Mouse (Mus musculus) heart, embryonic 11.5 days (tissue): Measurements from ENCODE around the gene Polr3e. TPM values are rescaled to one million over a fixed set of nuclear protein-coding genes. Genes with fewer than 3 reads are reported as not detected.
"Not testable (repeated sequence)": the region's sequence is repeated elsewhere in the genome, so short reads cannot be mapped to it uniquely, and the experiment has no call there.

ENCODE experiments used
- ATAC-seq: fragments of 200-750 bp; cut with Nextera tagmentation; replicated peaks from 2 replicates; pipeline ENCODE4 v1.8.0; 2017; ENCODE audit warnings: moderate library complexity; ENCODE audit not compliant: insufficient number of reproducible peaks, low FRiP score, low TSS enrichment
- H3K27ac ChIP-seq: fragments of 300-500 bp; sonication (generic); 2 replicates; pipeline ENCODE4 v1.5.1; 2014; ENCODE audit warnings: mild to moderate bottlenecking, low read depth, low read length
- H3K27me3 ChIP-seq: fragments of 300-500 bp; sonication (generic); 2 replicates; pipeline ENCODE4 v1.6.1; 2014; ENCODE audit warnings: mild to moderate bottlenecking, low read length, mixed read lengths; ENCODE audit not compliant: control insufficient read depth, insufficient read depth
- H3K36me3 ChIP-seq: fragments of 300-500 bp; sonication (generic); 2 replicates; pipeline ENCODE4 v1.6.1; 2014; ENCODE audit warnings: mild to moderate bottlenecking, low read length, moderate library complexity, mixed read lengths; ENCODE audit not compliant: control insufficient read depth, insufficient read depth
- H3K4me1 ChIP-seq: fragments of 300-500 bp; sonication (generic); 2 replicates; pipeline ENCODE4 v1.6.1; 2014; ENCODE audit warnings: low read length; ENCODE audit not compliant: control insufficient read depth, insufficient read depth
- H3K4me2 ChIP-seq: fragments of 300-500 bp; sonication (generic); 2 replicates; pipeline ENCODE4 v1.6.1; 2014; ENCODE audit warnings: mild to moderate bottlenecking, moderate library complexity
- H3K4me3 ChIP-seq: fragments of 300-500 bp; sonication (generic); 2 replicates; pipeline ENCODE4 v1.5.1; 2014; ENCODE audit warnings: low read depth, low read length
- H3K9ac ChIP-seq: fragments of 300-500 bp; sonication (generic); 2 replicates; pipeline ENCODE4 v1.6.1; 2014; ENCODE audit warnings: mild to moderate bottlenecking, low read depth, low read length, moderate library complexity
- H3K9me3 ChIP-seq: fragments of 300-500 bp; sonication (generic); replicated peaks from 2 replicates; pipeline ENCODE4 v1.6.1; 2016; ENCODE audit warnings: low read length; ENCODE audit not compliant: control insufficient read depth
- WGBS: fragments of 180-500 bp; shearing (Covaris S2); extraction: QIAGEN DNeasy Blood & Tissue Kit; methylation state at CpG from one replicate; pipeline ENCODE4 v1.1.7; 2014; ENCODE audit not compliant: insufficient replicate concordance; 5-methylcytosine and 5-hydroxymethylcytosine counted together
- polyA plus RNA-seq: library from polyadenylated mRNA; unstranded; fragments of >200 nt; fragmentation: Nextera tagmentation; extraction: Ambion mirVana; gene quantifications from 2 replicates; pipeline ENCODE4 v1.2.1, GENCODE M21; 2014

The Polr3e gene
- polyA plus RNA-seq, 1 experiment from 2014 or later, result 15.6 TPM

- 76% methylated on average over 9 of the region's 9 CpGs for WGBS
- Histone ChIP-seq H3K27ac (no peak overlapping the region), H3K9me3 (no peaks in the 10 kb centered on the region), H3K9ac (no peak overlapping the region), H3K4me3 (no peak overlapping the region), H3K4me1 (no peaks in the 10 kb centered on the region), H3K27me3 (no peaks in the 10 kb centered on the region), H3K36me3 (0 out of 2 replicates have a peak, but pooled peaks cover 2% of the 10 kb centered on the region), H3K4me2 (no peak overlapping the region)
- no peak for ATAC-seq
These were observed 19.7 kb upstream of the Polr3e start for GRCm38 (mm10) chr7:120897711-120898335.

- no peaks in the 10 kb centered on the region for H3K4me1 ChIP-seq
- H3K27me3 ChIP-seq, result no peaks in the 10 kb centered on the region
- H3K9ac ChIP-seq, result no peak overlapping the region
- WGBS, result 51% methylated on average over 4 of the region's 4 CpGs
- no peak overlapping the region for H3K4me2 ChIP-seq
- no peaks in the 10 kb centered on the region for H3K9me3 ChIP-seq
- H3K27ac ChIP-seq, result no peak overlapping the region
- no peak for ATAC-seq
- H3K36me3 ChIP-seq, result peaks cover 5% of the 10 kb centered on the region; the same call in 1 of the 2 replicates
- no peak overlapping the region for H3K4me3 ChIP-seq
These were observed 17.4 kb upstream of the Polr3e start for GRCm38 (mm10) chr7:120900191-120900590.

GRCm38 (mm10) chr7:120901701-120902100 lies 15.8 kb upstream of the Polr3e start:
- WGBS, result 59% methylated on average over 8 of the region's 8 CpGs
- ATAC-seq, result no peak

GRCm38 (mm10) chr7:120902931-120903330 lies 14.6 kb upstream of the Polr3e start:
- Histone ChIP-seq H3K36me3 (peaks cover 5% of the 10 kb centered on the region; the same call in 1 of the 2 replicates), H3K9me3 (no peaks in the 10 kb centered on the region), H3K4me1 (no peaks in the 10 kb centered on the region), H3K27ac (no peak overlapping the region), H3K4me2 (no peak overlapping the region), H3K4me3 (no peak overlapping the region), H3K9ac (no peak overlapping the region), H3K27me3 (no peaks in the 10 kb centered on the region)
- 52% methylated on average over 3 of the region's 3 CpGs for WGBS
- ATAC-seq, result no peak

More at GRCm38 (mm10) chr7:120901701-120902100, 15.8 kb upstream of the Polr3e start:
- no peaks in the 10 kb centered on the region for H3K27me3 ChIP-seq
- H3K36me3 ChIP-seq, result peaks cover 5% of the 10 kb centered on the region; the same call in 1 of the 2 replicates
- H3K27ac ChIP-seq, result no peak overlapping the region
- no peak overlapping the region for H3K4me2 ChIP-seq
- no peaks in the 10 kb centered on the region for H3K9me3 ChIP-seq
- no peak overlapping the region for H3K4me3 ChIP-seq
- no peak overlapping the region for H3K9ac ChIP-seq
- no peaks in the 10 kb centered on the region for H3K4me1 ChIP-seq

GRCm38 (mm10) chr7:120910172-120910571 lies 7.4 kb upstream of the Polr3e start:
- H3K27me3 ChIP-seq, H3K36me3 ChIP-seq, H3K4me1 ChIP-seq, H3K4me3 ChIP-seq, H3K9ac ChIP-seq, H3K4me2 ChIP-seq, ATAC-seq, H3K27ac ChIP-seq, H3K9me3 ChIP-seq: not testable (repeated sequence)
- WGBS, result 69% methylated on average over 3 of the region's 3 CpGs

GRCm38 (mm10) chr7:120911268-120911667 lies 6.3 kb upstream of the Polr3e start:
- not testable (repeated sequence) for H3K27ac ChIP-seq, H3K27me3 ChIP-seq, H3K9me3 ChIP-seq, H3K4me3 ChIP-seq, H3K9ac ChIP-seq, ATAC-seq, H3K4me2 ChIP-seq, H3K4me1 ChIP-seq, H3K36me3 ChIP-seq
- WGBS, result 83% methylated on average over 6 of the region's 6 CpGs

GRCm38 (mm10) chr7:120913332-120913731 lies 4.2 kb upstream of the Polr3e start:
- Histone ChIP-seq H3K9me3 (no peaks in the 10 kb centered on the region), H3K27ac (no peak overlapping the region), H3K4me2 (no peak overlapping the region), H3K4me3 (no peak overlapping the region), H3K36me3 (no peaks in the 10 kb centered on the region), H3K9ac (no peak overlapping the region), H3K27me3 (no peaks in the 10 kb centered on the region), H3K4me1 (no peaks in the 10 kb centered on the region)
- WGBS, result 44% methylated on average over 1 of the region's 1 CpGs
- no peak for ATAC-seq

GRCm38 (mm10) chr7:120916262-120916875 lies 1.2 kb upstream of the Polr3e start:
- H3K9me3 ChIP-seq, result no peaks in the 10 kb centered on the region
- H3K4me2 ChIP-seq, result no peak overlapping the region
- H3K9ac ChIP-seq, result no peak overlapping the region
- no peak for ATAC-seq
- no peak overlapping the region for H3K27ac ChIP-seq
- H3K4me1 ChIP-seq, result peaks cover 3% of the 10 kb centered on the region; the same call in 1 of the 2 replicates
- H3K36me3 ChIP-seq, result no peaks in the 10 kb centered on the region
- WGBS, result 35% methylated on average over 11 of the region's 11 CpGs
- no peaks in the 10 kb centered on the region for H3K27me3 ChIP-seq
- no peak overlapping the region for H3K4me3 ChIP-seq

GRCm38 (mm10) chr7:120917279-120917591 lies 309 bp upstream of the Polr3e start:
- Histone ChIP-seq H3K9me3 (no peaks in the 10 kb centered on the region), H3K4me1 (peaks cover 3% of the 10 kb centered on the region; the same call in 1 of the 2 replicates), H3K27me3 (no peaks in the 10 kb centered on the region), H3K4me3 (peak overlapping the region; percentile 97), H3K9ac (no peak overlapping the region), H3K27ac (no peak overlapping the region), H3K36me3 (no peaks in the 10 kb centered on the region), H3K4me2 (peak overlapping the region; percentile 47)
- WGBS, result 10% methylated on average over 12 of the region's 12 CpGs
- ATAC-seq, result peak; percentile 84; the same call in 1 of the 2 replicates
